In genomic region chr10:121315321-121316283, GRCm38 (mm10) we compare ENCODE assay signal across 8 mouse cellular contexts. TPM values are rescaled to one million over a fixed set of nuclear protein-coding genes. Genes with fewer than 3 reads are reported as not detected.
A peak's percentile ranks its signal among the peaks of the same experiment; 100 is the strongest.
DNase-seq lines count a peak whose midpoint lies in the region; ATAC-seq and TF ChIP-seq lines count a peak whose summit lies in the region.

No protein-coding gene starts in this region.

- ATAC-seq in forebrain, embryonic 16.5 days: no peak
- ATAC-seq in intestine, embryonic 16.5 days: no peak
- no peak for ATAC-seq in neural tube, embryonic 13.5 days (ENCODE audit: low read depth)
- ATAC-seq in erythroid progenitor cell, adult 5-6 weeks (replicated peaks; ENCODE audit: low FRiP score, poor library complexity, severe bottlenecking): no peak
- ATAC-seq in frontal cortex, adult (ENCODE audit: low TSS enrichment): no peak

- no peak for DNase-seq in liver, adult 2 months (ENCODE audit: extremely low read depth, low read depth, low spot score)
- no peak for DNase-seq in liver
- no peak for DNase-seq in right cerebral cortex, postnatal 25 days

- 0 out of 2 replicates have a peak, but pooled peaks cover 4% of the 10 kb centered on the region for H3K9me3 ChIP-seq in forebrain, embryonic 16.5 days (ENCODE audit: control insufficient read depth, low read length)
- H3K9me3 ChIP-seq in intestine, embryonic 16.5 days (ENCODE audit: control insufficient read depth, low read length): no peaks in the 10 kb centered on the region
- H3K9me3 ChIP-seq in neural tube, embryonic 13.5 days: no peaks in the 10 kb centered on the region

- peak overlapping the region; percentile 36; the same call in 1 of the 2 replicates for H3K9ac ChIP-seq in liver, adult 2 months (ENCODE audit: low read depth, low read length)
- H3K9ac ChIP-seq in forebrain, embryonic 16.5 days (replicated peaks; ENCODE audit: low read depth, low read length): no peak overlapping the region
- H3K9ac ChIP-seq in intestine, embryonic 16.5 days (ENCODE audit: low read depth, low read length): no peak overlapping the region
- H3K9ac ChIP-seq in neural tube, embryonic 13.5 days: peak overlapping the region; percentile 52

- 0 out of 2 replicates have a peak overlapping the region, but pooled peaks have one; percentile 10 for H3K4me3 ChIP-seq in liver, adult 2 months (ENCODE audit: insufficient read depth, low read depth, low read length)
- no peak overlapping the region for H3K4me3 ChIP-seq in forebrain, embryonic 16.5 days (replicated peaks; ENCODE audit: low read length)
- no peak overlapping the region for H3K4me3 ChIP-seq in intestine, embryonic 16.5 days (ENCODE audit: low read length)
- H3K4me3 ChIP-seq in neural tube, embryonic 13.5 days: no peak overlapping the region

- peak overlapping the region; percentile 62 for H3K27ac ChIP-seq in liver, adult 2 months (replicated peaks; ENCODE audit: insufficient read depth, low read depth, low read length)
- H3K27ac ChIP-seq in forebrain, embryonic 16.5 days (ENCODE audit: low read length): no peak overlapping the region
- no peak overlapping the region for H3K27ac ChIP-seq in intestine, embryonic 16.5 days (ENCODE audit: low read length)
- peak overlapping the region; percentile 67; the same call in 1 of the 2 replicates for H3K27ac ChIP-seq in neural tube, embryonic 13.5 days (replicated peaks)

- no peaks in the 10 kb centered on the region for H3K27me3 ChIP-seq in liver, adult 2 months (ENCODE audit: control insufficient read depth, insufficient read depth, low read length)
- peaks cover 7% of the 10 kb centered on the region for H3K27me3 ChIP-seq in forebrain, embryonic 16.5 days (replicated peaks; ENCODE audit: control insufficient read depth, insufficient read depth, low read length)
- peaks cover 8% of the 10 kb centered on the region for H3K27me3 ChIP-seq in intestine, embryonic 16.5 days (replicated peaks; ENCODE audit: control insufficient read depth, insufficient read depth, low read length)
- peaks cover 20% of the 10 kb centered on the region for H3K27me3 ChIP-seq in neural tube, embryonic 13.5 days

- no peaks in the 10 kb centered on the region for H3K79me2 ChIP-seq in liver, adult 2 months (ENCODE audit: control insufficient read depth, insufficient read depth, low read length)

- TF ChIP-seq CTCF in liver, adult 2 months (IDR thresholded peaks at IDR 0.05; ENCODE audit: low read depth, low read length): no peak

- no peak for TF ChIP-seq POLR2A in liver, adult 2 months (IDR thresholded peaks at IDR 0.05; ENCODE audit: extremely low read depth, insufficient read depth, low read length)

- H3K4me2 ChIP-seq in forebrain, embryonic 16.5 days (ENCODE audit: low read length): 0 out of 2 replicates have a peak overlapping the region, but pooled peaks have one; percentile 3
- H3K4me2 ChIP-seq in intestine, embryonic 16.5 days (ENCODE audit: low read depth, low read length): peak overlapping the region; percentile 12; the same call in 1 of the 2 replicates
- peak overlapping the region; percentile 41 for H3K4me2 ChIP-seq in neural tube, embryonic 13.5 days

- no peaks in the 10 kb centered on the region for H3K4me1 ChIP-seq in liver, adult 2 months (ENCODE audit: control insufficient read depth, insufficient read depth, low read length)
- H3K4me1 ChIP-seq in forebrain, embryonic 16.5 days (replicated peaks; ENCODE audit: control insufficient read depth, insufficient read depth, low read length): peaks cover 11% of the 10 kb centered on the region; the same call in 1 of the 2 replicates
- H3K4me1 ChIP-seq in intestine, embryonic 16.5 days (ENCODE audit: control insufficient read depth, insufficient read depth, low read length): peaks cover 4% of the 10 kb centered on the region
- peaks cover 29% of the 10 kb centered on the region for H3K4me1 ChIP-seq in neural tube, embryonic 13.5 days (replicated peaks)

- 56% methylated on average over 27 of the region's 27 CpGs for WGBS in liver, adult 2 months
- 23% methylated on average over 27 of the region's 27 CpGs for WGBS in forebrain, embryonic 16.5 days
- WGBS in intestine, embryonic 16.5 days: 42% methylated on average over 27 of the region's 27 CpGs
- 26% methylated on average over 27 of the region's 27 CpGs for WGBS in neural tube, embryonic 13.5 days

- no peaks in the 10 kb centered on the region for H3K36me3 ChIP-seq in liver, adult 2 months (ENCODE audit: control insufficient read depth, insufficient read depth, low read length)
- no peaks in the 10 kb centered on the region for H3K36me3 ChIP-seq in forebrain, embryonic 16.5 days (ENCODE audit: control insufficient read depth, insufficient read depth)
- no peaks in the 10 kb centered on the region for H3K36me3 ChIP-seq in intestine, embryonic 16.5 days (ENCODE audit: control insufficient read depth, insufficient read depth, low read length)
- H3K36me3 ChIP-seq in neural tube, embryonic 13.5 days: no peaks in the 10 kb centered on the region

RNA-seq across cellular contexts. Expression of gene Tbc1d30, which starts 35.5 kb away (rescaled TPM):
- total RNA-seq in liver, adult 2 months (2014; rRNA removed): 8.4 and 10.7 TPM in 2 replicates
- 0.81 and 2.6 TPM in 2 replicates for polyA plus RNA-seq in liver, adult 2 months (2012; rRNA removed)
- 11.5 and 12.5 TPM in 2 replicates for polyA plus RNA-seq in forebrain, embryonic 16.5 days (2015; fragmentation: Nextera tagmentation; extraction: Ambion mirVana)
- polyA plus RNA-seq in intestine, embryonic 16.5 days (2015; fragmentation: Nextera tagmentation; extraction: Ambion mirVana): 3.5 and 4.3 TPM in 2 replicates
- polyA plus RNA-seq in neural tube, embryonic 13.5 days (2015; fragmentation: Nextera tagmentation; extraction: Ambion mirVana): 14.3 and 14.4 TPM in 2 replicates
- 5.0 TPM in 1 of 2 replicates, not detected in the other for total RNA-seq in erythroid progenitor cell, adult 5-6 weeks (2015; ENCODE audit: low replicate concordance)
- total RNA-seq in erythroid progenitor cell, adult 5-6 weeks (2017; ENCODE audit: low replicate concordance): 1.0 TPM in 1 of 2 replicates, not detected in the other

RNA-seq across cellular contexts. Expression of gene Gns, which starts 49.3 kb away (rescaled TPM):
- 84.0 and 102 TPM in 2 replicates for total RNA-seq in liver, adult 2 months (2014; rRNA removed)
- polyA plus RNA-seq in liver, adult 2 months (2012; rRNA removed): 65.7 and 78.4 TPM in 2 replicates
- 35.2 and 35.6 TPM in 2 replicates for polyA plus RNA-seq in forebrain, embryonic 16.5 days (2015; fragmentation: Nextera tagmentation; extraction: Ambion mirVana)
- 43.3 and 50.4 TPM in 2 replicates for polyA plus RNA-seq in intestine, embryonic 16.5 days (2015; fragmentation: Nextera tagmentation; extraction: Ambion mirVana)
- polyA plus RNA-seq in neural tube, embryonic 13.5 days (2015; fragmentation: Nextera tagmentation; extraction: Ambion mirVana): 46.1 and 46.7 TPM in 2 replicates
- total RNA-seq in erythroid progenitor cell, adult 5-6 weeks (2015; ENCODE audit: low replicate concordance): 17.2 and 19.8 TPM in 2 replicates
- 9.6 and 13.0 TPM in 2 replicates for total RNA-seq in erythroid progenitor cell, adult 5-6 weeks (2017; ENCODE audit: low replicate concordance)

Comparison
In these comparisons a context has a peak if more than half of its experiments do, and no peak if none do; other contexts are left out.
1. H3K27ac ChIP-seq: peak in liver, adult 2 months (single experiment) and neural tube, embryonic 13.5 days (single experiment); none in forebrain, embryonic 16.5 days (single experiment) and intestine, embryonic 16.5 days (single experiment).
2. H3K9ac ChIP-seq: peak in liver, adult 2 months (single experiment) and neural tube, embryonic 13.5 days (single experiment); none in forebrain, embryonic 16.5 days (single experiment) and intestine, embryonic 16.5 days (single experiment).
3. Peak in every context shown above with its lines, with median percentiles within 50 percentile points of each other: H3K4me2 ChIP-seq.